Mouse (Mus musculus): ENCODE results near the gene Agmat.

GRCm38 (mm10) chr4:141723673-141724068 lies 22.8 kb upstream of the Agmat start:
- TF ChIP-seq CTCF (IDR thresholded peaks at IDR 0.05): no peak
- TF ChIP-seq EP300 (IDR thresholded peaks at IDR 0.05): 0 out of 2 replicates have a peak, but pooled peaks have one; percentile 34
